Mouse (Mus musculus): Measurements from ENCODE around the gene Prpsap1.

DNA sequence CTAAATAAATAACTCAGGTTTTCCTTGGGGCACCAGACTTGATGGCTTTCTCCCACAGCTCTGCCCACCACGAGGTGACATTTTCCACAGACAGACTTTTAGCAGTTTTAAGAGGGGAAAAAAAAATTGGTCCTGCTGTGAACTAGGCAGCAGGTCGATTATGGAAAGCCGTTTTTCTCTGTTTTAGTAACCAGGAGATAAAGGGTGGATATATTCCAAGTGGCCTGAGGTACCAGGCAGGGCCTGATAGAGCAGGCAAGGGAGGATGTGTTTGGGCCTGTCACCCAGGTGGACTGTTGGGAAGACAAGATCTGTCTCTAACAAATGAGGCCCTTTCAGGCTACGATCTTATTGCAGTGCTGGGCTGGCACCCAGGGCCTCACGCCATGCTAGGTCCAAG lies 11.6 kb upstream of the Prpsap1 start:
- no peak for TF ChIP-seq CTCF (IDR thresholded peaks at IDR 0.05; ENCODE audit: low read depth)
- peak; percentile 64; the same call in 1 of the 2 replicates for TF ChIP-seq EP300 (IDR thresholded peaks at IDR 0.05; ENCODE audit: low read depth)
